Comparison of ENCODE assay signal across 19 mouse cellular contexts in the genomic region with DNA sequence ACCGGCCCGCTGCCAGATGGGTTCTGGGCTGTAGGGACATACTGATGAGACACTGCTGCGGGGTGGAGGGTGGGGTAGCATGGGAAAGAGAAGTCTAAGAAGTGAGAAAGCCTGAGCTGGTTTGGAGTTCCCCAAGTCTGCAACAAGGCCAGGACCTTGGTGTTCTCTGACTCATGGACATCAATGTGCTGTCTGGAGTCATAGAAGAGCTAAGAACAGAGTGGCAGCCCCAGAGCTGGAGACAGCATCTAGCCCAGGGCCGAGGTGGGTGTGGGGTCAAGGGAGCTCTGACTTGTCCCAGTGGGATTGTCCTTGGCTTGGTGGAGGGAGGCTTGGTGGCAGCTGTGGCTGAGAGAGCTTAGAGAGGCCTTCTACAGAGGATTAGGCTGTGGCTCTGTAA.
"Had no signal": no experiment of that assay in that cellular context is flagged by ENCODE, and none has a peak within 500 bp of the region (broad histone marks: within the 10 kb centered on the region; RNA-seq: fewer than 3 reads in every experiment).

No protein-coding gene starts in this region.

- H3K27me3 ChIP-seq: limb, embryonic 12.5 days; limb, embryonic 15.5 days; midbrain, embryonic 13.5 days; neural tube, embryonic 13.5 days had no signal

- DNase-seq: kidney, postnatal 14 days; kidney, postnatal 4 days; left cerebral cortex, postnatal 4 days; liver, postnatal 0 days; lung, embryonic 14.5 days; retina, postnatal 1 day; right cerebral cortex, postnatal 25 days; thymus, adult 18-20 months; thymus, postnatal 36 days had no signal

- H3K4me3 ChIP-seq: limb, embryonic 12.5 days; limb, embryonic 15.5 days; midbrain, embryonic 13.5 days; myocyte; neural tube, embryonic 13.5 days had no signal

- H3K9me3 ChIP-seq: limb, embryonic 12.5 days; limb, embryonic 15.5 days; midbrain, embryonic 13.5 days; neural tube, embryonic 13.5 days had no signal

- H3K9ac ChIP-seq: limb, embryonic 12.5 days; limb, embryonic 15.5 days; liver, embryonic 14.5 days; liver, postnatal 0 days; lung, embryonic 14.5 days; midbrain, embryonic 13.5 days; neural tube, embryonic 13.5 days had no signal

- ATAC-seq: liver, postnatal 0 days; lung, postnatal 0 days; midbrain, embryonic 13.5 days; midbrain, embryonic 16.5 days had no signal

- H3K27ac ChIP-seq: limb, embryonic 12.5 days; limb, embryonic 15.5 days; liver, embryonic 14.5 days; macrophage; midbrain, embryonic 13.5 days; neural tube, embryonic 13.5 days had no signal

- H3K36me3 ChIP-seq: limb, embryonic 12.5 days; limb, embryonic 15.5 days; midbrain, embryonic 13.5 days; neural tube, embryonic 13.5 days had no signal

- H3K4me2 ChIP-seq: limb, embryonic 12.5 days; limb, embryonic 15.5 days; liver, embryonic 11.5 days; lung, embryonic 14.5 days; midbrain, embryonic 13.5 days; neural tube, embryonic 13.5 days had no signal

- H3K4me1 ChIP-seq: limb, embryonic 12.5 days; limb, embryonic 15.5 days; midbrain, embryonic 13.5 days; neural tube, embryonic 13.5 days had no signal
